ENCODE assay signal across 8 mouse cellular contexts in the genomic region with DNA sequence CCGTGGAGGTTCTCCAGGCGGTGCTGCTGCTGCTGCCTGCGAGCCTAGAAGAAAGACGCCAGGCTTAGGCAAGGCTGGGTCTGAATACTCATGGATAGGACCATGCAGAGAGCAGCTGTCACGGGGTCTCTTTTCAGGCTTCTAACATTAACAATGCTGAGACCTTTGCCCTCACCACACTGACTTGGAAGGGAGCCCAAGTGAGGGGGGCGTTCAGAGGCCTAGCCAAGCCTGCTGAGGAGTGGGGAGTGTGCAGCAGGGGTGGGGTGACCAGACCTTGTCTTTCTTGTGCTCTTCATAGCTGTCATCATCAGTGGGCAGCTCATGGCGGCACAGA. TPM values are rescaled to one million over a fixed set of nuclear protein-coding genes. Genes with fewer than 3 reads are reported as not detected.
A peak's percentile ranks its signal among the peaks of the same experiment; 100 is the strongest.
DNase-seq lines count a peak whose midpoint lies in the region; ATAC-seq and TF ChIP-seq lines count a peak whose summit lies in the region.
"Had no signal": no experiment of that assay in that cellular context is flagged by ENCODE, and none has a peak within 500 bp of the region (broad histone marks: within the 10 kb centered on the region; RNA-seq: fewer than 3 reads in every experiment).

No protein-coding gene starts in this region.

- H3K79me2 ChIP-seq in liver, adult 2 months (ENCODE audit: control insufficient read depth, insufficient read depth, low read length), result peaks cover 3% of the 10 kb centered on the region; the same call in 1 of the 2 replicates

- H3K9ac ChIP-seq in liver, adult 2 months (ENCODE audit: low read depth, low read length), result peak overlapping the region; percentile 37
- H3K9ac ChIP-seq in embryonic facial prominence, embryonic 14.5 days (ENCODE audit: low read depth, low read length), result peak overlapping the region; percentile 8; the same call in 1 of the 2 replicates
- H3K9ac ChIP-seq in liver, embryonic 15.5 days, result no peak overlapping the region

- no peak overlapping the region; the same call in 1 of the 2 replicates for H3K4me3 ChIP-seq in liver, adult 2 months (ENCODE audit: insufficient read depth, low read depth, low read length)
- no peak overlapping the region for H3K4me3 ChIP-seq in embryonic facial prominence, embryonic 14.5 days (ENCODE audit: low read depth, low read length)
- H3K4me3 ChIP-seq in liver, embryonic 15.5 days (replicated peaks), result peak overlapping the region; percentile 70

- 23% methylated on average over 7 of the region's 7 CpGs for WGBS in liver, adult 2 months
- WGBS in embryonic facial prominence, embryonic 14.5 days, result 78% methylated on average over 7 of the region's 7 CpGs
- 67% methylated on average over 7 of the region's 7 CpGs for WGBS in liver, embryonic 15.5 days (ENCODE audit: insufficient replicate concordance)

- H3K4me1 ChIP-seq in liver, adult 2 months (ENCODE audit: control insufficient read depth, insufficient read depth, low read length), result peaks cover 24% of the 10 kb centered on the region
- H3K4me1 ChIP-seq in embryonic facial prominence, embryonic 14.5 days (ENCODE audit: control insufficient read depth, insufficient read depth, low read length), result peaks cover 13% of the 10 kb centered on the region
- peaks cover 78% of the 10 kb centered on the region for H3K4me1 ChIP-seq in liver, embryonic 15.5 days (replicated peaks)

- peak overlapping the region; percentile 25 for H3K27ac ChIP-seq in liver, adult 2 months (replicated peaks; ENCODE audit: insufficient read depth, low read depth, low read length)
- H3K27ac ChIP-seq in embryonic facial prominence, embryonic 14.5 days (replicated peaks; ENCODE audit: low read depth, low read length), result no peak overlapping the region
- H3K27ac ChIP-seq in liver, embryonic 15.5 days (replicated peaks), result peak overlapping the region; percentile 91

- ATAC-seq in embryonic facial prominence, embryonic 14.5 days (ENCODE audit: low read depth), result no peak
- ATAC-seq in liver, embryonic 15.5 days (ENCODE audit: insufficient read depth), result no peak
- ATAC-seq: Patski had no signal

- H3K27me3 ChIP-seq in liver, adult 2 months (ENCODE audit: control insufficient read depth, insufficient read depth, low read length), result no peaks in the 10 kb centered on the region
- H3K27me3 ChIP-seq in embryonic facial prominence, embryonic 14.5 days (replicated peaks; ENCODE audit: control insufficient read depth, insufficient read depth, low read length), result no peaks in the 10 kb centered on the region
- peaks cover 19% of the 10 kb centered on the region for H3K27me3 ChIP-seq in liver, embryonic 15.5 days
- H3K27me3 ChIP-seq: Patski had no signal

- no peak for DNase-seq in liver, adult 2 months (ENCODE audit: extremely low read depth, low read depth, low spot score)
- no peak for DNase-seq in liver
- DNase-seq in embryonic facial prominence, embryonic 14.5 days (ENCODE audit: low spot score), result no peak
- DNase-seq in kidney, adult 18-20 months, result peak; percentile 70
- DNase-seq in urinary bladder, postnatal 14 days (ENCODE audit: low spot score), result no peak
- no peak for DNase-seq in embryo, embryonic 10.5 days (ENCODE audit: low spot score)

- H3K4me2 ChIP-seq in embryonic facial prominence, embryonic 14.5 days (ENCODE audit: low read depth, low read length), result no peak overlapping the region
- H3K4me2 ChIP-seq in liver, embryonic 15.5 days, result peak overlapping the region; percentile 79

- TF ChIP-seq CTCF in liver, adult 2 months (IDR thresholded peaks at IDR 0.05; ENCODE audit: low read depth, low read length), result no peak

- no peak for TF ChIP-seq POLR2A in liver, adult 2 months (IDR thresholded peaks at IDR 0.05; ENCODE audit: extremely low read depth, insufficient read depth, low read length)

- H3K36me3 ChIP-seq in liver, adult 2 months (ENCODE audit: control insufficient read depth, insufficient read depth, low read length), result peaks cover 21% of the 10 kb centered on the region
- peaks cover 29% of the 10 kb centered on the region; the same call in 1 of the 2 replicates for H3K36me3 ChIP-seq in embryonic facial prominence, embryonic 14.5 days (ENCODE audit: control insufficient read depth, insufficient read depth, low read length)
- H3K36me3 ChIP-seq in liver, embryonic 15.5 days (replicated peaks), result peaks cover 44% of the 10 kb centered on the region

- H3K9me3 ChIP-seq in embryonic facial prominence, embryonic 14.5 days (ENCODE audit: control insufficient read depth, low read length), result no peaks in the 10 kb centered on the region
- H3K9me3 ChIP-seq in liver, embryonic 15.5 days (replicated peaks), result no peaks in the 10 kb centered on the region

RNA-seq across cellular contexts. Expression of a gene that starts 5.3 kb away (rescaled TPM):
- 62.9 and 78.9 TPM in 2 replicates for total RNA-seq in liver, adult 2 months (2014; rRNA removed)
- 202 and 244 TPM in 2 replicates for polyA plus RNA-seq in liver, adult 2 months (2012; rRNA removed)
- 16.3 and 17.6 TPM in 2 replicates for polyA plus RNA-seq in embryonic facial prominence, embryonic 14.5 days (2014; fragmentation: Nextera tagmentation; extraction: Ambion mirVana)
- 52.0 and 62.6 TPM in 2 replicates for polyA plus RNA-seq in liver, embryonic 15.5 days (2015; fragmentation: Nextera tagmentation; extraction: Ambion mirVana)

RNA-seq across cellular contexts. Expression of a gene that starts 6.2 kb away (rescaled TPM):
- total RNA-seq in liver, adult 2 months (2014; rRNA removed), result 58.1 and 62.6 TPM in 2 replicates
- polyA plus RNA-seq in liver, adult 2 months (2012; rRNA removed), result 66.4 and 75.2 TPM in 2 replicates
- polyA plus RNA-seq in embryonic facial prominence, embryonic 14.5 days (2014; fragmentation: Nextera tagmentation; extraction: Ambion mirVana), result 79.9 and 81.1 TPM in 2 replicates
- polyA plus RNA-seq in liver, embryonic 15.5 days (2015; fragmentation: Nextera tagmentation; extraction: Ambion mirVana), result 82.5 and 88.5 TPM in 2 replicates

RNA-seq across cellular contexts. Expression of a gene that starts 13.4 kb away (rescaled TPM):
- 10.2 and 14.2 TPM in 2 replicates for total RNA-seq in liver, adult 2 months (2014; rRNA removed)
- 17.5 and 18.5 TPM in 2 replicates for polyA plus RNA-seq in liver, adult 2 months (2012; rRNA removed)
- 19.6 and 25.0 TPM in 2 replicates for polyA plus RNA-seq in embryonic facial prominence, embryonic 14.5 days (2014; fragmentation: Nextera tagmentation; extraction: Ambion mirVana)
- 11.6 and 14.5 TPM in 2 replicates for polyA plus RNA-seq in liver, embryonic 15.5 days (2015; fragmentation: Nextera tagmentation; extraction: Ambion mirVana)

RNA-seq across cellular contexts. Expression of a gene that starts 15.6 kb away (rescaled TPM):
- 15.2 TPM in 2 replicates for total RNA-seq in liver, adult 2 months (2014; rRNA removed)
- 10.5 and 11.9 TPM in 2 replicates for polyA plus RNA-seq in liver, adult 2 months (2012; rRNA removed)
- 46.6 and 50.7 TPM in 2 replicates for polyA plus RNA-seq in embryonic facial prominence, embryonic 14.5 days (2014; fragmentation: Nextera tagmentation; extraction: Ambion mirVana)
- 37.3 and 38.7 TPM in 2 replicates for polyA plus RNA-seq in liver, embryonic 15.5 days (2015; fragmentation: Nextera tagmentation; extraction: Ambion mirVana)

RNA-seq across cellular contexts. Expression of a gene that starts 19.7 kb away (rescaled TPM):
- total RNA-seq in liver, adult 2 months (2014; rRNA removed), result 18.9 and 20.5 TPM in 2 replicates
- 18.3 and 18.5 TPM in 2 replicates for polyA plus RNA-seq in liver, adult 2 months (2012; rRNA removed)
- 20.3 and 22.3 TPM in 2 replicates for polyA plus RNA-seq in embryonic facial prominence, embryonic 14.5 days (2014; fragmentation: Nextera tagmentation; extraction: Ambion mirVana)
- 66.2 and 67.1 TPM in 2 replicates for polyA plus RNA-seq in liver, embryonic 15.5 days (2015; fragmentation: Nextera tagmentation; extraction: Ambion mirVana)
